Mouse (Mus musculus): ENCODE measurements around the gene Ctdspl. TPM values are rescaled to one million over a fixed set of nuclear protein-coding genes. Genes with fewer than 3 reads are reported as not detected.
A peak's percentile ranks its signal among the peaks of the same experiment; 100 is the strongest.

The Ctdspl gene
- total RNA-seq, 2 experiments from 2014 or later: 16.0 to 17.5 TPM

DNA sequence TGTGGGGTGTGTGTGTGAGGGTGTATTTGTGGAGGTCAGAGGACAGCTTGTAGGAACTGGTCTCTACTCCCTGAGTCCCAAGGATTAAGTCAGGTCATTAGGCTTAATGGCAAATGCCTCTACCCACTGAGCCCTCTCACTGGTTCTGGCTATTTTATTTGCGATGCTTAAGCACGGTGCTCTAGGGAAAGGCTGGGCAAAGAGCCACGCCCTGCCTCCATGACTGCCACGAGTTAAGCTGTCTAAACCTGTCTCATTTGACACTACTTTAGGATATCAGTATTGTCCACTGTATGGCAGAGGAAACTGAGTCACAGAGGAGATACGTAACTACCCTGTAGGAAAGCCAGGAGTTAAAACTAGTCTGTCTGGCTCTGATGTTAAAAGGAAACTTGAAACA lies 17.7 kb downstream of the Ctdspl start:
- intact Hi-C loops (cut with DNase I): no loop called here
- DNase-seq: no peak

DNA sequence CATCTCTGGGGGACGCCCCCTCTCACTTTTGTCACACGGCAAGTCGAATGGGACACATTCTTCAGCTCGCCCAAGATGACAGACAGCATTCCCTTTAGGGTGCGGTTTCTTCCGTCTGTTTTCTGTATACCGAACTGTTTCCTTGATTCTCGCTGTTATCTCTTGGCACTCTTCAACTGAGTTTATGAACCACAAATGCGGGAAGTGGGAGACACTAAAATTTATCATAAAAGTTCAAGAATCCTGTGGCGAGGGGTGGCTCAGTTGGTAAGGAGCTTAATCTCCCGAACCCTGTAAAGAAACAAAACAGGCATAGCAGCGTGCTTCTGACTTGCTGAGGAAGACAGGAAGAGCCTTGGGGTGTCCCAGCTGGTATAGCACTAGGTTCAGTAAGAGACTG lies 18.1 kb downstream of the Ctdspl start:
- intact Hi-C loops (cut with DNase I): no loop called here

DNA sequence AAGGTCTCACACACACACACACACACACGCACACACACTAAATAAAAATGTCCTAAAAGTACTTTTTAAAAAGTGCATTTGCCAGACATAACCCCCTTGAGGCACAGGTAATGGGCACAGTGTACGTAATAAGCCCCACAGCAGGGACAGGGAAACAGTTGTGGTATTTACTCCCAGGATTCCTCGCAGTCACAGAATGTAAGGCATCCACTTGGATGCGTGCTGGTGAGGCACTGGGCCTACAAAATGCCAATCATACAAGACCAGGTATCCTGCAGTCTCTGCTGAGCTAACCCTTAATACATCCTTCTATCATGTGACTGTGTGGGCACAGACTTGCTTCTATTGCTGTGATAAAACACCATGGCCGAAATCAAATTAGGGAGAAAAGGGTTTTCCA lies 22.2 kb downstream of the Ctdspl start:
- DNase-seq: no peak
- intact Hi-C loops (cut with DNase I): no loop called here

More for the DNA sequence above, 18.1 kb downstream of the Ctdspl start:
- DNase-seq: no peak

DNA sequence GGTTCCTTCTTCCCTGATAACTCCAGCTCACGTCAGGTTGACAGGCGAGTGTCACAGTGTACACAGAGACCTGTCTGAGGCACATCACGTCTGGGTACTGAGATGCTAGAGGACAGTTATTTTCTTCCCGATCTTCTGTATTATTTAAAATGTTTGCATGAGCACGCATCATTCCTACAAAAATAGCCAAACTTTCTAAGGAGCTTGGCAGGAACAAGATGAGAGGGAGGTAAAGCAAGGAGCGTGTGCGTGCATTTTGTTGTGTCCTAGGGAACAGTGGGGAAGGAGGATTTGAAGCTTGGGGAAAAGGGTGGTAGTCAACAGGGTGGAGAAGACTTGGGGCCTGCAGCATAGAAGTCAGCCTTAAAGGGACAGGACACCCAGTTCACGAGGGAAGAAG lies 22.9 kb downstream of the Ctdspl start:
- intact Hi-C loops (cut with DNase I): no loop called here

DNA sequence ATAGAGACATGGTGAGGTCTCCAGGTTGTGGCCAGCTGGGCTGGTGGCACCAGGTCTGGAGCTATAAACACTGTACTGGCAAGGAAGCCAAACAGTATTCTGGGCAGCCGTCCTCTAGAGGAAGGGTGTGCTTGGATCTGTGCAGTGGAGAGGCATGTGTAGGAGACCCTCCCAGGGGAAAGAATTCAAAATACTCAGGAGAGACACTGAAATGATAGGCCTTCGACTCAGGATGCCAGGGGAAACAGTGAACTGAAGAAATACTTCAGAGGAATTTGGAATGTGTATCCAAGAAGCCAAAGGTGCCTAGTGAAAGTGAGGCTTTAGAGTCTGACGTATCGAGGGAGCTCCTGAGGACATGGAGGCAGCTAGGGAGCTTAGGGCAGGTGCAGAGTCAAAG lies 23.4 kb downstream of the Ctdspl start:
- intact Hi-C loops (cut with DNase I): no loop called here
- no peak for DNase-seq

More for the DNA sequence above, 22.9 kb downstream of the Ctdspl start:
- no peak for DNase-seq

DNA sequence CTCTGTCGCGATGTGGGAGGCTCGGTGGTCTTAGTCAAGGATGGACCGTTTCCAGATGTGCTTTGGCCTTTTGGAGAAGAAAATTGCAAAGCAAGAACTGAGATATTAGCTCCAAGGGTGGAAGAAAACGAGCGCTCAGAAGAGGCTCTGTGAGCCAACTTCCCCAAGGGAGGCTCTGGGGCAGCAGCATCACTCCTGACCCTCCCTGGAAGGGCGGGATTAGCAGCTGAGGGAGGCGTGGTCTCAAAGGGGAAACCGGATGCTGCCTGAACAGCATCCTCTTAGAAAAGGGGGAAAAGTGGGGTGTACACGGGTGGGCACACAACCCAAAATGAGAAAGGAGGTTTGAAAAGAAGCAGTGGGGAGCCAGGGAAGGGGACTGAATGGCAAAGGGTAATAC lies 23.8 kb downstream of the Ctdspl start:
- intact Hi-C loops (cut with DNase I): no loop called here

DNA sequence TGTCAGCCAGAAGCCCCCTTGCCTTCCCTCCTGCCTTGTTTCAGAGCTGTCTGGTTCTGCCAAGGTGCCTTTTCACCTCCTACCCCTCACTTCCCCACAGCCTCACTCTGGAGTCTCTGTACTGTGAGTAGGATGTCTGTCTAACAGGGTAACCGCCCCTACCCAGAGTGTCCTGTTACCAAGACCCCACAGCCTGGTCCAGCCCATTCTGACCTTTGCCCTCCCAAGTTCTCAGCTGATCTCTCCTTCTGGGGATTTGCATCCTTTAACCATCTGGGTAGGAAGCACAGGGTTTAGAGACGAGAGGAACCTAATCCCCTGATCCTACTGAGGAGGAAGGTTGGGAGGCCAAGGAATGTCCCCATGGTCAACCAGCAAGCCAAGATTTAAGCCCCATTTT lies 24.5 kb downstream of the Ctdspl start:
- intact Hi-C loops (cut with DNase I): no loop called here
- no peak for DNase-seq

More for the DNA sequence above, 23.8 kb downstream of the Ctdspl start:
- no peak for DNase-seq

DNA sequence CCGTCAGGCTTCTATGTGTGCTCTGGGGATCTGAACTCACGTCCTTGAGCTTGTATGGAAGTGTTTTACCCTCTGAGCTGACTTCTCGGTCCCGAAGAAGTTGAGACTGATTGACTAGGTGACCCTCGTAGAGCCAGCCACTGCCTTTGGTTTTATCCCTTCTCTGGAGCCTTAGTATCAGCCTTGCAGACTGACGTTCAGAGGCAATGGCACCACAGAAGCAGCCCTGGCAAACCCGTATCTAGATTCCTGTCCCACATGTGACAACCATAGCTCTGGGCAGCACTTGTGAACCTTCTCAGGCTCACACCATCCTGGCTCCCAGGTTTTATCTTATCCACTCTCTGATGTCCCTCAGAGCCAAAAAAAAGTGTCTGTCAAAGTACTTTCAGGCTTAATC lies 25.1 kb downstream of the Ctdspl start:
- intact Hi-C loops (cut with DNase I): no loop called here
- no peak for DNase-seq

DNA sequence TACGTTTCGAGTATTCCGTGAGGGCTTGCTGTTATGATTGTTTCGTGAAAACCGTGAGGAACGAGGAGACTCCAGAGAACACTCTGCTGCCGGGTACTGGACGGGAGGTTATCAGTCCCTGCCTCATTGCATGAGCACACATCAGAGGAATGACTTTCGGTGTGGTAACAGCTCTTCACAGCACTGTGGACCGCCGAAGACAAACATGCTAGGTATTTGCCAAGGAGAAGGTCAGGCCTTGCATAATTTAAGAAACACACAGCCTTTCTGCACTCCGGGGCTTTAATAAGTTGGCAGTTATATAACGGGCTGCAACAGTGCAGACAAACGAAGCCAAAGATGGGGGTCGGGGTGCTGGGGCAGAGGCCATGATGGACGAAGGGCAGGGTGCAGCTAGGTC lies 25.9 kb downstream of the Ctdspl start:
- intact Hi-C loops (cut with DNase I): loop anchor here (2.0 kb wide), 1 partner anchor 21 kb away; no protein-coding TSS in a partner anchor
- peak in 1 of 2 experiments; percentile 43 for DNase-seq

DNA sequence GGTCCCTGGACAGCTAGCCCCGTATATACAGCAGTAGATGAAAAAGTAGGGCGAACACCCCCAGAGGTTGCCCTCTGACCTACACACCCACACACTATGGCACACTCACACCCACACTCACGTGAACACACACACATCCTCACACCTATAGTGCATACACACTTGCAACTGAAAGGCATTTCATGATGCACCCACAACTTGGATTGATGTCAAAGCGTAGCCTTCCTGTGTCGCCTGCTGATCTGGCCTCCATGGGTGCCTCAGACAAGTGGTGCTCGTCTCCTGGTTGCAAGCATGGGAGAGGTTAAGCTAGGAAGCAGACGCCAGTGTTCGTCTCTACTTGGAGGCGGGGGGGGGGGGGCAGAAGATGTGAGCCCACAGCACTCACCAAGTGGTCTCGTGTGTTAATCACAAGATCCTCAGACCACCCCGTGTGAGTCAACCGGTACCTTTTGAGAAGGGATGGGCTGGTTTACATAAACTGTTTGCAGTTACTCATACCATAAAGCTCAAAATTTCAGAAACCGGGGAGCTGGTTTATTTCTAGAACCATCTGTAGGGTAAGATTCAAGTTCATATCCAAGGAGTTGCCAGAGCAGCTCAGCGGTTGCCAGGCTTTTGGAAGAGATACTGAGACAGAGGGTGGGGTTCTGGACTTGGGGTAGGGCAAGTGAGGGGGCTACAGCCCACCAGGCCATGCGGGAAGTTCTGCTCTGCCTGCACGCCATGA lies 27.4 kb downstream of the Ctdspl start:
- DNase-seq: no peak
- intact Hi-C loops (cut with DNase I): loop anchor here (2.0 kb wide), 1 partner anchor 19 kb away; no protein-coding TSS in a partner anchor

DNA sequence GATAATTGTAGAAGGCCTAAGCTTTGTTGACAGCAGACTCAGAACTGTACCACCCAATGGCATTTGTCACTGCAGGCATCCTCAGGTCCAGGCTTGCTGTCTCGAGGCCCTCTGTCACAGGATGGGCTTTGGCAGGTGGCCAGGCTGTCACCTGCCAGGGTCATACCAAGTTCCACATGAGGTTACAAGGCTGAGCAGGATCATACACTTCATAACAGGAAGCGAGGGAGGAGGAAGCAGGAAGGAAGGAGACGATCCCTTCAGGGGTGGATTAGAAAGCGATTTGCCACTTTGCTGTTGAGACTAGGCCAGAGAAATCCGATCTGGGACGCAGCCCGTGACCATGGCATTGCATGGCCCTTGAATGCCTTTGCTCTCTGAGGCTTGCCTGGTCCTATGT lies 32.5 kb downstream of the Ctdspl start:
- DNase-seq: no peak
- intact Hi-C loops (cut with DNase I): no loop called here

DNA sequence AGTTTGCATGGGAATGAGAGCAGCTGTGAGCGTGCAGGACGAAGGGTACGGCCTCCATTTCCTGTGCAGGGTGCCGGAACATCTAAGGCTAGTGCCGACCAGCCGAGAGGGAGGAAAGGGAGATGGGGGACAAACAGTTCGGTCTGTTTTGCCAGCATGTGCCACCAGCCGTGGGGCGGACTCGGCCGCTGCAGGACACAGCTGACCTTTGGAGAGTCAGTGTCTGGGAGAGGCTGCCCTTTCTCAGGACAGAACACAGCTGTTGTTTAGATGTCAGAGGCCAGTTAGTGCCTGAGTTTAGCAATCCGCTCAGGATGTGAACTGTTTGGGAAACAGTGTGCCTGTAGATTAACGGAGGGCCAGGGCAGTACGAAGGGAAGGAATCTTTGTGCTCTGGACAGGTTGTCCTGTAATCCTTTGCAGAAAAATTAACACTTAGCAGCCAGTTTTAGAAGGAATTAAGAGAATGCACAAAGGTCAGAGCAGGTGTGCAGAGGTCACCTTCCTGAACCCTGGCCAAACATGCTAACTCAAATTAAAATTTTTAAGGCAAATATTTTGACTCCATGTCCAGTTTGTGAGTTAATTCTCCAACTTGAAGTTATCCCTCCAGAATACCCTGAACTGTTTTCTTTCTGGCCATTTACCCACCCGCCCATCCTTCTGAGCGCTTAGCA lies 34.3 kb downstream of the Ctdspl start:
- DNase-seq: peak; percentile 50 to 54

DNA sequence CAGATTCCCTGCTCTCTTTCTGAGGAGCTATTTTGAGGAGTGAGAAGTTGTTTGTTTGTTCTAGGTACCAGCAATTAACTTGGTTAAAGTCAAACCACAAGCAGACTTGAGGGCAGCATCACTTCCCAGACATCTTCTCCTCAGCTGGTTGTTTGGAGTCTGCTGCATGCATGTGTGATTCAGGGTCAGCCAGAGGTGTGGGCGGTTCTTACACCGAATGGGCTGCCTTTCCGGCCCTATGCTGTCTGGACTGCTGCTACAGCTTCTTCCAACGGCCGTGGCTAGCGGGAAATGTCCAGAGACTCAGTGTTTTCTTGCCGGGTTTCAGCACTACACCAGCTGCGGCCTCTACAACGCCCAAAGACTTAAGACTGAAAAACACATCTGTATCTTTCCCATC lies 36.9 kb downstream of the Ctdspl start:
- no peak for DNase-seq
- intact Hi-C loops (cut with DNase I): no loop called here

More for the DNA sequence above, 34.3 kb downstream of the Ctdspl start:
- intact Hi-C loops (cut with DNase I): loop anchor here (2.0 kb wide), 1 partner anchor 14 kb away; no protein-coding TSS in a partner anchor

DNA sequence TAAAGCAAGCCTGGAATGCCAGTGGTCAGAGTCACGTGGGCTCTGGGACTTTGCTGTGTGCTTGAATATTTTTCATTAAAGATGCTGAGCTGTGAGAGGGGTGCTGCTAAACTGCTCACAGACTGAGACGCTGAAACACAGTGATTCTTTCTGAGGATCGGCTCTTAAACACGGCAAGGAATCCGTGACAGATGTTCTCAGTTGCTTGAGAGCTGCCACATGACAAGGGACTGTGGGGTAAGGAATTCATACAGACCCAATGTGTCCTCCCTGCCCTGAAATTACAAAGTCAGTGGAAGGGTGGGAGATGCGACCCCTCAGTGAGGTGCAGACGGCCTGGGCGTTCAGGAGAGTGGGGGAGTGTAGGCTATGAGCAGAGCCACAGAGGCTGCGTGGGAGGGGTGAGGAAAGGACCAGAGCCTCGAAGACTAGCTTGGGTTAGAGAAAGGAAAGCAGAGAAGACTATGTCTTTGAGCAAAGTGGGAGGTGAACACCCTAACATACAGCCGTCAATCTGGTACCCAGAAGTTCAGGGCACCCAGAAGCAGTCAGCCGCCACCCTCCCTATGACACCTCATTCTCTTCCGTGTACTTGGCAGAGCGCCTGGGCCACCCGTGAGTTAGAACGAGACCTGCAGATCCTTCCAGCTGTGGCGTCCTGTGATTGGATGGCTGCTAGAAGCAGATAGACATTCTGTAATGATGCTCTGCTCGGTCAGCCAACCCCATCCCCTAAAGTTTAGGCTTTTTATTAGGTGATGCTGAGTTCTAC lies 38.2 kb downstream of the Ctdspl start:
- intact Hi-C loops (cut with DNase I): no loop called here
- no peak for DNase-seq

DNA sequence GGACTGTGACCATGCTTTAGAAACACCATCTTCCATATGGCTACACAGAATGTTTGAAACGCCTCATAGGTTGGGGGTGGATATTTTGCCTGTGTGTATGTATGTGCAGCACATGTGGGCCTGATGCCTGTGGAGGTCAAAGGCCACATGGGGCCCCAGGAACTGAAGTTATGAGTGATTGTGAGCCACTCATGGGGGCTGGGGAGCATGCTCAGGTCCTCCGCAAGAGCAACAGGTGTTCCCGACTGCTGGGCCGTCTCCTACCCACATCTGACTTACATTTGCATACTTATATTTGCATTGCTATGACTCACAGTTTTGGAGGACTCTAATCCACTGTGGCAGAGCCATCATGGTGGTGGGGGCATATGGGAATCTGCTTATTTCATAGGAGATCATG lies 43.6 kb downstream of the Ctdspl start:
- intact Hi-C loops (cut with DNase I): no loop called here
- no peak for DNase-seq

DNA sequence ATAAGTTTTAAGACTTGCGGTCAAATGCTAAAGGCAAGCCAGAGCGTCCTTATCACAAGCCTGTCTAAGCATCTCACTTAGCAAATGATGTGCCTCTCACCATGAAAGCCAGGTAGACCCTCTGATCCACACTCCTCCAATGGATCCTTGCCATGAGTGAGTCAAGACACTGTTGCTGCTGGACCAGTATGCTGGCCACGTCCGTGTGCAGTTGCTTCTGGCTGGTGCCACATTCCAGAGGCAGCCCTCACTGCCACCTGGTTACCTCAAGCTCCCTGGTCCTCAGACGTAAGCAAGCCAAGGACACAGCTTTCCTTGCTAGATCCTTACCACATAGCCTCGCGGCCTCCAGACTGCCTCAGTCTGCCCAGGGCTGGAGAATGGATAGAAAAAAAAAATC lies 46.8 kb downstream of the Ctdspl start:
- intact Hi-C loops (cut with DNase I): loop anchor here (2.0 kb wide), 1 partner anchor 20 kb away; no protein-coding TSS in a partner anchor
- no peak for DNase-seq

DNA sequence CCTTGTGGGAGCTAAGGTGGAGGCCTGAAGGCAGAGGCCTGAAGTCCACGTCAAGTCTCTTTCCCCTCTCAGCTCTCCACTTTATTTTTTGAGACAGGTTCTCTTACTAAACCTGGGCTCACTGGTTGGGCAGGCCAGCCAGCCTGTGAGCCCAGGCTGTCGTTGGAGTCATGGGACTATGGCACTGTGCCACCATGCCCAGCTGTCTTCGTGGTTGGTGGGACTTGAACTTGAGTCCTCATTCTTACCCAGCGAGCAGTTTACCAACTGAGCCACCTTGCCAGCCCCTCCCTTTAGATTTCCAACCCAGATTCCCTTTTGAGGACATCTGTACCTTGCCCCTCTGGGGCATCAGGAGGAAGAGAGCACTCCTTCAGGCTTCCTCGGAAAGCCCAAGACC lies 47.3 kb downstream of the Ctdspl start:
- DNase-seq: no peak
- intact Hi-C loops (cut with DNase I): loop anchor here (2.0 kb wide), 1 partner anchor 21 kb away; no protein-coding TSS in a partner anchor

DNA sequence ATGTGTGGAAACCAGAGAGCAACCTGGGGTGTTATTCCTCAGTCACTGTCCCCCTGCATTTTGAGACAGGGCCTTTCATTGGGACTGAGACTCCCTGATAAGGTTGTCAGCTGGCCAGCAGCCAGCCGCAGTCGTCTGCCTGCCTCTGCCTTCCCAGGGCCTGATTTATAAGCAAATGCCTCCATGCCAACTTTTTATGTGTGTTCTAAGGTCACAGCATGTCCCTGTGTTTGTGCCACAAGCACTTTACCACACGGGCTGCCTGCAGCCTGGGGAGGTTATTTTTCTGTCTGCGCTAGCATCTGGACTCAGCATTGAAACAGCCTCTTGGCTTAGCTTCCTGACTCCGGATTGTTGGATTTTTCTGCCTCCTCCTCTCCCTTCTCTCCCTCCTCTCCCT lies 47.9 kb downstream of the Ctdspl start:
- peak in 1 of 2 experiments; percentile 52 for DNase-seq
- intact Hi-C loops (cut with DNase I): loop anchor here (2.0 kb wide), 1 partner anchor 13 kb away; no protein-coding TSS in a partner anchor

DNA sequence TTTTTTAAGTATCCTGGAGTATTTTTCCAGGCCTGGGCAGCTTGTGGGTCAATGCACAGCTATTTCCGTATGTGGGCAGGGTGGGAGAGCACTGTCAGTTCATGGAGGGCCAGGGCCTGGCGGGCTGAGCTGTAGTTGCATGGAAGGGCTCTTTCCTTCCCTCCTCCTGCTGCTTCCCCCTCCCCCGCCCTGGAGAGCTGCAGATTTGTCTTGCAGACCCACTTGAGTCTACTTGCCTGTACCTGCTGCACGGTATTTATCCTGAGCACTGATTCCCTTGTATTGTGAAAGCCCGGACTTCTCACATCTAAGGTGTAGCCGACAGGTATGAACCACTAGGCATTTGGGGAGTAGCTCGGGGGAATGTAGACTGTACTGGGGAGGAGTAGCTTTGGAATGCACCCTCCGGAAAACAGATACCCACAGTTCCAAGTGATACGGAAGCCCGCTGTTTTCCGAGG lies 49.0 kb downstream of the Ctdspl start:
- DNase-seq: no peak
- intact Hi-C loops (cut with DNase I): loop anchor here (2.0 kb wide), 1 partner anchor 14 kb away; no protein-coding TSS in a partner anchor

DNA sequence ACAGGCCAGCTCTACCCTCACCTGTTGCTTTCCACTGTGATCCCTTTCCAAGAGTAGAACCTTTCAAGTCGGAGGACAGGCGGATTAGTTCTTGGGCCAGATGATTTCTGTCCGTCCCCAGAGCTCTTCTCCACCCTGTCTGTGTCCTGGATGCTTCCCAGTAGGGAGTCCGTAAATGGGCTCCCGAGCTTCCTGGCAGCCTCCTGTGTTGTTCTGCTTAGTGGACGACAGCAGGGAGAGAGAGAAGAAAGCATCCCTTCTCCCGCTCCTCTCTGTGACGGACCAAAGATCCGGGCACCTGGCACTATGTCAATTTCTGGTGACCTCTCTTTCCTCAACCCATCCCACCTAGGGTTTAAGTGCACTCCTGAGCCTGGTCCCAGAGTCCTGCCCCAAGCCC lies 49.5 kb downstream of the Ctdspl start:
- DNase-seq: no peak
- intact Hi-C loops (cut with DNase I): loop anchor here (2.0 kb wide), 1 partner anchor 15 kb away; no protein-coding TSS in a partner anchor

DNA sequence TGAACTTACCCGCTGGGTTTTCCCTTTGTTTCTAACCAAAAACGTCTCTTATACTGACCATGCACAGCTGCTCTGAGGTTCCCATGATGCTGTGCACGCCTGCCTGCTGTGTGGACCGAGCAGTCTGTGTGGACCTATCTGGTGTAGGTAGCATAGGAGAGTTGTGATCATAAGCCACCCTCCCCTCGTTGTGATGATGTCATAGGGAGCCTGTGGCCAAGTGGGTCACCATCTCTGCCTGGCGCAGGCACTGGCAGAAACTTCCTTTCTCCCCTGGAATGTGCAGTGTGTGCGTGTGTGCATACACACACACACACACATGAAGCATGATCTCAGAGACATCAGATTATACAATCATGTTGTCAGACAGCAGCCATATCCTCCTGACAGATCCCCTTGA lies 50.3 kb downstream of the Ctdspl start:
- intact Hi-C loops (cut with DNase I): no loop called here
- no peak for DNase-seq
